21 mouse cellular contexts compared by ENCODE assay signal in genomic region chr16:43260862-43261261, GRCm38 (mm10).
DNase-seq lines count a peak whose midpoint lies in the region; TF ChIP-seq lines count a peak whose summit lies in the region.
"Had no signal": no experiment of that assay in that cellular context is flagged by ENCODE, and none has a peak within 500 bp of the region (broad histone marks: within the 10 kb centered on the region; RNA-seq: fewer than 3 reads in every experiment).

No protein-coding gene starts in this region.

- H3K27ac ChIP-seq in CH12.LX (ENCODE audit: insufficient read depth, low read depth): peak overlapping the region; percentile 36

- peak overlapping the region; percentile 61; the same call in 1 of the 2 replicates for H3K4me2 ChIP-seq in CH12.LX (ENCODE audit: insufficient read depth, low read depth, poor library complexity, severe bottlenecking)

- no peak overlapping the region; the same call in 1 of the 2 replicates for H3K9ac ChIP-seq in CH12.LX (ENCODE audit: insufficient read depth, low read depth)

- no peaks in the 10 kb centered on the region for H3K79me2 ChIP-seq in CH12.LX (replicated peaks; ENCODE audit: control insufficient read depth, extremely low read depth, insufficient read depth, poor library complexity, severe bottlenecking)

- in situ Hi-C loops in CH12.LX (cut with MboI; ENCODE audit: low pct_ligation_motif_present, low pct_unique_long_range_greater_than_20kb, low sequenced_read_pairs): no loop called here

- no peak overlapping the region for H3K4me3 ChIP-seq in CH12.LX (replicated peaks in 1 of 3; ENCODE audit: low read depth in 2 of 3, low read length in 2 of 3, poor library complexity in 1 of 3)

- peaks cover 9 to 11% of the 10 kb centered on the region in 2 experiments for H3K4me1 ChIP-seq in CH12.LX (ENCODE audit: control insufficient read depth in 1 of 2, insufficient read depth in 2 of 2)

- no peaks in the 10 kb centered on the region for H3K36me3 ChIP-seq in CH12.LX (replicated peaks in 1 of 2; ENCODE audit: control insufficient read depth in 1 of 2, insufficient read depth in 1 of 2, low read length in 1 of 2)
- H3K36me3 ChIP-seq: G1E had no signal

- no peak for TF ChIP-seq RAD21 in CH12.LX (IDR thresholded peaks at IDR 0.05; ENCODE audit: low read depth, low read length)

- peak; percentile 57; the same call in 1 of the 2 replicates for TF ChIP-seq EP300 in CH12.LX (IDR thresholded peaks at IDR 0.05; ENCODE audit: low read length)

- TF ChIP-seq CTCF in CH12.LX (conservative IDR thresholded peaks at IDR 0.05 in 1 of 2, IDR thresholded peaks at IDR 0.05 in 1 of 2; ENCODE audit: low read depth in 2 of 2, low read length in 2 of 2): no peak

- no peak for TF ChIP-seq POLR2A in CH12.LX (IDR thresholded peaks at IDR 0.05; ENCODE audit: low read depth, low read length)

- H3K9me3 ChIP-seq in CH12.LX (replicated peaks; ENCODE audit: low read length): no peaks in the 10 kb centered on the region
- H3K9me3 ChIP-seq: G1E had no signal

- DNase-seq in 416B (ENCODE audit: low read depth) (peak; percentile 15), CH12.LX (ENCODE audit: extremely low read depth) (no peak)
- DNase-seq in Muller cell, postnatal 12 days (ENCODE audit: inconsistent ontology term): peak; percentile 56
- no peak for DNase-seq in left cerebral cortex, postnatal 4 days
- no peak for DNase-seq in layer of hippocampus, postnatal 10 days (ENCODE audit: low spot score in 2 of 2)
- DNase-seq in left cerebral cortex, postnatal 25 days (ENCODE audit: low spot score in 2 of 2): no peak
- DNase-seq: adrenal gland, adult 2 months; adrenal gland, adult 8-10 months; adrenal gland, postnatal 10 days; adrenal gland, postnatal 14 days; adrenal gland, postnatal 25 days; adrenal gland, postnatal 36 days; B cell, adult 2 months; cerebellum, adult 11 months; cerebellum, adult 11-12 months; cerebellum, adult 18-20 months; cerebellum, adult 2 months; cerebellum, adult 8-10 months; cerebellum, adult 9-10 months had no signal

- dilution Hi-C loops in CH12.LX (cut with MboI; ENCODE audit: extremely low pct_ligation_motif_present, extremely low pct_unique_long_range_greater_than_20kb, low sequenced_read_pairs): no loop called here

- H3K27me3 ChIP-seq in CH12.LX (replicated peaks): no peaks in the 10 kb centered on the region
- H3K27me3 ChIP-seq: Patski had no signal

- intact Hi-C loops in left cerebral cortex, postnatal 4 days (cut with DNase I): no loop called here
- intact Hi-C loops in left cerebral cortex, postnatal 25 days (cut with DNase I): no loop called here

TF ChIP-seq in CH12.LX, 34 proteins besides CTCF, POLR2A, EP300 and RAD21:
- TF ChIP-seq KAT2A (IDR thresholded peaks at IDR 0.05; ENCODE audit: insufficient replicate concordance, low read length) (no peak), SIN3A (IDR thresholded peaks at IDR 0.05; ENCODE audit: low read length) (peak; percentile 52; the same call in 1 of the 2 replicates), HCFC1 (IDR thresholded peaks at IDR 0.05; ENCODE audit: low read depth, low read length) (no peak), POLR2AphosphoS2 (IDR thresholded peaks at IDR 0.05; ENCODE audit: low read depth, low read length) (no peak), TBP (conservative IDR thresholded peaks at IDR 0.05; ENCODE audit: low read depth, low read length) (no peak), IRF4 (IDR thresholded peaks at IDR 0.05; ENCODE audit: low read depth, low read length) (peak; percentile 45), ZNF384 (IDR thresholded peaks at IDR 0.05; ENCODE audit: low read depth, low read length) (no peak), CHD1 (IDR thresholded peaks at IDR 0.05; ENCODE audit: low read depth, low read length) (peak; percentile 97; the same call in 1 of the 2 replicates), NRF1 (IDR thresholded peaks at IDR 0.05; ENCODE audit: low read depth, low read length) (no peak), MAZ (IDR thresholded peaks at IDR 0.05; ENCODE audit: low read depth, low read length) (no peak), ZMIZ1 (IDR thresholded peaks at IDR 0.05; ENCODE audit: low read depth, low read length) (no peak), NELFE (IDR thresholded peaks at IDR 0.05; ENCODE audit: low read depth, low read length) (no peak), BHLHE40 (IDR thresholded peaks at IDR 0.05; ENCODE audit: low read depth, low read length) (peak; percentile 43), MXI1 (IDR thresholded peaks at IDR 0.05; ENCODE audit: low read depth, low read length) (no peak), MEF2A (IDR thresholded peaks at IDR 0.05; ENCODE audit: borderline replicate concordance, low read depth, low read length) (no peak), MAX (IDR thresholded peaks at IDR 0.05; ENCODE audit: low read length) (peak; percentile 45; the same call in 1 of the 2 replicates), ETS1 (conservative IDR thresholded peaks at IDR 0.05; ENCODE audit: low read depth, low read length) (0 out of 2 replicates have a peak, but pooled peaks have one; percentile 31)

Comparison
In these comparisons a context has a peak if more than half of its experiments do, and no peak if none do; other contexts are left out.
1. DNase-seq: peak in 416B (single experiment) and Muller cell, postnatal 12 days (single experiment); none in CH12.LX (single experiment), left cerebral cortex, postnatal 4 days (single experiment), layer of hippocampus, postnatal 10 days (0 of 2) and left cerebral cortex, postnatal 25 days (0 of 2).